Mouse (Mus musculus): ENCODE measurements around the gene Arhgap10.

DNA sequence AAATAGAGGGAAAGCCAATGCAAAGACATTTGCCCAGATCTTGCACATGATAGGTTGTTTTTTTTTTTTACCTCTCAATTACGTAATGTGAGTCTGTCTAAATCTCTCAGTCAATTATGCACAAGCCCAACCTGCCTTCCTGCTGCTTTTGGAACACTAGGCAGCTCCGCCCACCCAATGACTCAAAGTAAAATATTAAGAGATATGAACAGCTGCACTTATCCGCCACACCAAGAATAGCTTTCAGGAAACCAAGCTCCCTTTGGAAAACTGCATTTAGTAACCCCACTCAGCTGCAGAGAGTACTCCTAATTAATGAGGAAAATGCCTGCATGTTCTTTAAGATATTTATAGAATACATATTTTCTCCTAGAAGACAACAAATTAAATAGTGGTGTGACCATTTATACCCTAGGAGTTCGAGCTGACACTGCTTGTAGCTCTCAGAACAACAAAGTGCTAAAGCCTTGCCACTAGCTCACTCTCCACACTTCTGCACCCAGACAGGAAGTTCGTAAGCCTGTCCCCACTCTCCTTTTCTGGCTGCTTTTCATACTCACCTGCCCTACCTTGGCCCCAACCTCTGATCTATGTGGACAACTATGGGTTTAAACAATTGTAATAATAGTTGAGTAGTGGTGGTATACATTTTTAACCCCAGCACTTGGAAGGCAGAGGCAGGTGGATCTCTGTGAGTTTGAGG, 25.2 kb downstream of the Arhgap10 start:
- TF ChIP-seq CTCF (IDR thresholded peaks at IDR 0.05; ENCODE audit: low read depth) (no peak), EP300 (IDR thresholded peaks at IDR 0.05; ENCODE audit: low read depth) (no peak)

All from heart, postnatal 0 days (tissue).